Mouse (Mus musculus) adrenal gland, postnatal 36 days (tissue): Measurements from ENCODE around the gene Tmem206. TPM values are rescaled to one million over a fixed set of nuclear protein-coding genes. Genes with fewer than 3 reads are reported as not detected.
A peak's percentile ranks its signal among the peaks of the same experiment; 100 is the strongest.

Experiments
- DNase-seq, 2 experiments: peaks; one replicate each; pipeline ENCODE4 v3.0.0; 2021; ENCODE audit warnings: mixed read lengths in 1 of 2
- long read RNA-seq, 2 experiments: library from polyadenylated mRNA; stranded (forward); transcript quantifications; one replicate each; pipeline ENCODE4 v2.0.0; 2021; ENCODE audit warnings: borderline sequencing depth in 2 of 2
- total RNA-seq, 2 experiments: library from RNA; stranded (reverse); gene quantifications; 2 replicates each; pipeline ENCODE4 v1.2.3; 2021

The Tmem206 gene
- total RNA-seq: 1 to 10 TPM; 4.7 to 6.0 TPM
- long read RNA-seq, experiment 1, transcript Tmem206-201 (8 exons, 2,246 nt): major isoform, 15 of 16 reads
- long read RNA-seq, experiment 1, partial matches to known transcripts: 0 of 16 reads
- long read RNA-seq, experiment 1, other reads (novel, unspliced or antisense): 1 of 16 reads
- long read RNA-seq, experiment 2, transcript Tmem206-201 (8 exons, 2,246 nt): major isoform, 5 of 5 reads
- long read RNA-seq, experiment 2, partial matches to known transcripts: 0 of 5 reads
- long read RNA-seq, experiment 2, other reads (novel, unspliced or antisense): 0 of 5 reads

DNA sequence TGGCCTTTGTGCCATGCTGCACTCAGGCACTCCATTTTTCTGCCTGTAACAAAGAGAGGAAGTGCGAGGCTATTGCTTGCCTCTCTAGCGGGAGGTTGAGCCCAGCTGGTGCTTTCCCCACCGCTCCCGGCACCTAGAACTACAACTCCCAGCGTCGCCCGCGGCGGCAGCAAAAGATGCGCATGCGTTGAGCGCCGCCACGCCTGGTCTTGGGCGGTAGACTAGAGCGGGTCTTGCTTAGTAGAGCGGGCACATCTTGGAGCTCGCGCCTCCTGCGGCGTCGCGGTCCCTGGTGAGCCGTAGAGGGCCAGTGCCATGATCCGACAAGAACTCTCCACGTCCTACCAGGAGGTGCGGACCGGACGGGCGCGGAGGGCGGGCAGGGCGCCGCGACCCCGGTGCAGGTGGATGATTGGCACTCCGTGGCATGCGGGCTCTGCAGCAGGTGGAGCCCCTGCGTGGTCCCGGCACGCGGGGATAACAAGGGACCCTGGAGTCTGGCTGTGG lies at the start of gene Tmem206:
TSS of gene Tmem206 (plus strand) at position 187 of the 507 bp plus-strand sequence.
- DNase-seq: peak; percentile 95 to 97

DNA sequence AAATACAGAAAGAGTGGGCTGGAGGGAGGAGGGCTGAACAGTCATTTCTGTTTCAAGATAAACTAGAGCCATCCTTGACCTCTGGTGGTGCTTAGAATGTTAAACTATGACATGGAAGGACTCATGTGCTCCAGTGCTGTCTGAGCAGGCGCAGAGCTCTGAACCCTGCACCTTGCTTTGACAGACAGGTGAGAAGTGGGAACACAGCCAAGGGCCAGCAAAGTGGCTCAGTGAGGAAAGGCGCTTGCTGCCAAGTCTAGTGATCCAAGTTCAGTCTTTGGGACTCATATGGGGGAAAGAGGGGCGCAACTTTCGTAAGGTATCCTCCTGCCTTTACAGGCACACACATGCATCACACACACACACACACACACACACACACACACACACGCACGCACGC lies 49.5 kb upstream of the Tmem206 start:
- DNase-seq: no peak

DNA sequence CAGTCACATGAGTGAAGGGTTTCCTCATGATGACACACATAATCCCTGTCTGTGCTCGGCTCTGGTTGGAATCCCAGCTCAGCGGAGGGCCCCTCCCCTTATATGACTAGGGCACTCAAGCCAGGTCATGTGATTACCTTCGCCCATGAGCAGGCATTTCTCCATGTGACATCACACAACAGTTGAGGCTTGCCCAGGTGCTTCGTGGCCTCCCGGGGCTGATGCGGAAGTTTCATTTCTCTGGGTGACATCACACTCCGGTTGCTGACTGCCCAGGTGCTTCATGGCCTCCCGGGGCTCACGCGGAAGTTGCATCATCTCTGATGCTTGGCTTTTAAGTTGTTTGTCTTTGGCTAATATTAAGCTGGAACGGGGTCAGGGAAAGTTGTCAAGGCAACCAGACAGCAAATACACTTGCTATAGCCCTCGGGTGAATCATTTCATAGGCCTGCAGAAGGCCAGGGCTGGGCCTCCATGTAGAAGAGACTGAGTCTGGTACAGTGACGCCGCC lies 48.1 kb upstream of the Tmem206 start:
- peak; percentile 45 to 56 for DNase-seq

DNA sequence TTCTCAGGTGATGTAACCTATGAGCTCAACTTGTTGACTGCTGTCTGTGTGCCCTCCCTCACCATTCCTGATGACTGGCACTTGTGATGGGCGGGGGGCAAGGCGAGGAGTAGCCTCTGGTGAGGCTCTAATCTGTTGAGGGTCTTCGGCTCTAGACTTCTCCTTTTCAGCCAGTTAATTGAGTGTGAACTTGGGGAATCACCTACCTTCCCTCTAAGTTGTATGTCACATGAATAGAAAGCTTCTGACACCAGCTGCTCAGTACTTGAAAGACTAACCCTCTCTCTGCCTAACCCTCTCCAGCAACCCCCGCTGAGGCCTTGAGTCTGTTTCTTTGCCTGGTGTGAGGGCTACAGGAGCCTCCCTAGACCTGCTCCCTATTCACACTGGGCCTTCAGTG lies 47.4 kb upstream of the Tmem206 start:
- no peak for DNase-seq

DNA sequence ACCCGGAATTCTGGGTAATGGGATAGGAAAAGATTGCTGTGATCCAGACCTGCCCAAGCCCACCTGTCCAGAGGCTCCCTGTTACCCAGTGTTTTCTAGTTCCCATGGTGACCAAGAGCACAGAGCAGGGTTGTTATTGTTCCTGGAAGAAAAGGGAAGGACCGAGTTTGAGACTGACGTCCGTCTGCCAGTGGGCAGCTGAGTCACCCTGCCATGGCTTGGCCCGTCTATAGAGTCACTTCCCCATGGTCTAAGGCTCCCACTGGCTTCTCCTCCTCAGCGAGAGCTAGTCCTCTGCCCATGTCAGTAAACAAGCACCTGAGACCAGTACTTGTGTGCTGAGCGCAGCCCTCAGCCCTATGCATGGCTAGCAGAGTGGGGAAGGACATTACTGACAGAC lies 44.5 kb upstream of the Tmem206 start:
- no peak for DNase-seq

DNA sequence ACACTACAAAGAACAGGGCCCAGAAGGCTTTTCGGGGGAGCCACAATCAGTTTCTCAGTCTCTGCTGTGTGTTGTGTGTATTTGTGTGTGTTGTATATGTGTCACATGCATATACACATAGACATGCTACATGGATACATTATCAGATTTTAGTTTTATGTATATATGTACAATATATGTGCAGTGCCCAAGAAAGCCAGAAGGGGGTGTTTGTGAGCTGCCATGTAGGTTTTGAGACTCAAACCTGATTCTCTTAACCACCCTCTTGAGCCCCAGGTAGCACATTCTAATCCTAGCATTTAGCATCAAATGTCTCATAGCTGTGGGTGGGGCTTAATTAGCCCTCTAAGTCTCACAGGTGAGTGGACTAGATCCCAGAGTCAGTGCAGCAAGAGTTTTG lies 43.4 kb upstream of the Tmem206 start:
- no peak for DNase-seq

DNA sequence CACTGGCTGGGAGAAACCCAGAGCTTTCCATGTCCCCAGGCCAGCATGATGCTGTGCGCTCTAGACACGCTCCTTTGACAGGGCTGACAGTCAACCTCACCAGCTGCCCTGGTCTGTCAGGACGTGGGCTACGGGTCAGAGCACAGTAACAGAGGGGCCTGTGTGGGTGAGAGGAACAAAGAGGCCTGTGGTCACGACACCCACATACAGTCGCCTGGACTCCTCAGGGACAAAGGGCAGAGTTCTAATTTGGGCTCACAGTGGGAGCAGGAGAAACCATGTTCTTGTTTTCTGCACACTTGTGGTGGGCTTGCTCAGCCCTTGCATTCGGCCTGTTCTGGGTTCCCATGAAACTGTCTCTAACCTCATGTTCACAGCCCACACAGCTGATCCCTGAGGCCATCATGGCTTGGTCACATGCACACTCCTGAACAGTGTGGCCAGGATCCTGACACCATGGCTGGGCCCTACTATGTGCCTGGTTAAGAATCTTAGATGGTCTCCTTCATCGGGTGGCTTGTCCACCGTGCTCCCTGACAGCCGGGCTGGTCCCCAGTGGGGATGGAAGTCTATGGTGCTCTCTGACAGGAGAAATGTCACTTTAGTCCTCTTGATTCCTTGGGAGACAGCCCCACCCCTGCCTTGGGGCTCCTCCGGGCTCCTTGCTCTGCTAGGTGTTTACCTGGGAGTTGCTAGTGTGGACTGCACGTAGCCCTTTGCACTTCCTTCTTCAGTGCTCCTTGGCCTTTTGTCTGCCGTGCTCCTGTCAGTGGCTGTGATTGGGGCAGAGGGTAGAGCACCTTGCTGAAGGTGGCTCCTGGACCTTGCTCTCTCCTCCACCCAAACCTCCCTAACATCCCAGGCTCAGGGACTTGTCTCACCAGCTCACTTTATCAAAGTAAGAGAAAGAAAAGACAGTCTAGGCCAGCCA lies 42.3 kb upstream of the Tmem206 start:
- no peak for DNase-seq

DNA sequence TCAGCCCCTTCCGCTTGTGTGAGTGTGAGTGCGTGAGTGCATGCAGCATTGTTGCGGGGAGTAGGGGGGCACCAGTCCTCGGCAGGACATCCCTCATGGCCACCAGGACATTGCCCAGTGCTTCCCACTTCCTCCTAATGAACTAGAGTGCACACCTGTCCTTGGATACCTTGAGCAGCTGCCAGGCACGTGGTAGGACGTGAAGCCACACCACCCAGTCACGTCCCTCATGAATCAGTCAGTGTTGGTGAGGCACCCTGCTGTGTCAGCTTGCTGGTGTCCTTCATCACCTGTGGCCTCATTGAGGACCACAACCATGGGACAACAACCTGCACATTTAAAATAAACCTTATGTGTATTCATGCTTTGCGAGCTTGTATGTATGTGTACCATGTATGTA lies 41.2 kb upstream of the Tmem206 start:
- no peak for DNase-seq

DNA sequence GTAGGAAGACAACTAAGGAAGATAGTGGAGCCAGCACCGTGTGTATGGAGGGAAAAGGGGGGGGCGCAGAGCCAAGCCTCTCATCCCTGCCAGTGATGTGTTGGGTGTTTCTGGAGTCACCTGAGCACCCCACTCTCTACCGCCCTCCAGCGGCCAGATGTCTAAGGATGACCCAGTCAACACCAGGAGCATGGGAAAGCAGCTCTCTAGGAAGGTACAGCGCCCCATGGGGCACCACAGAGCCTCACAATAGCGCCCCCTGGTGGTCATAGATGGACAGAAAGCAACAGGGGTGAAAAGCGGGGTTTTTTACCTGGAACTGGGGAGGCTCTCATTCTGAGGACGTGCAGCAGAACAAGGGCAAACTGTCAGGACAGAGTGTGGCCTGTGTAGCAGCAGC lies 37.0 kb upstream of the Tmem206 start:
- DNase-seq: peak; percentile 76 to 77

DNA sequence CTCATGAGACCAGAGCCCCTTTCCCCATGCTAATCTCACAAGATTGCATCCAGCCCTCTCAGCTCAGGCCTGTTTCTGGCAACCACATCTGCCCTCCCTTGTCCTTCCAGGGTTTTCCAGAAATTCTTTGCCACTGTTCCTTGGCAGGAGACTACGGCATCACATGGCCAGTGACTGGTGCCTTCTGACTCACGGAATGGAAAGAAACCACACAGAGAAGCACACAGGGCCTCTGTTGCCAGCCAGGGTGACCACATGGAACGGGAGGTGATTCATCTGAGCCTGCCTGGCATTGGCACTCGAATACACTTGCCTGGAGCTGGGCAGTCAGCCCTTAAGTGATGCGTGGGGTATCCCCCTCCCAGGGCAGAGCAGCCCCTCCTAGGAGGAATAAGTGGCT lies 33.4 kb upstream of the Tmem206 start:
- peak; percentile 86 to 92 for DNase-seq

DNA sequence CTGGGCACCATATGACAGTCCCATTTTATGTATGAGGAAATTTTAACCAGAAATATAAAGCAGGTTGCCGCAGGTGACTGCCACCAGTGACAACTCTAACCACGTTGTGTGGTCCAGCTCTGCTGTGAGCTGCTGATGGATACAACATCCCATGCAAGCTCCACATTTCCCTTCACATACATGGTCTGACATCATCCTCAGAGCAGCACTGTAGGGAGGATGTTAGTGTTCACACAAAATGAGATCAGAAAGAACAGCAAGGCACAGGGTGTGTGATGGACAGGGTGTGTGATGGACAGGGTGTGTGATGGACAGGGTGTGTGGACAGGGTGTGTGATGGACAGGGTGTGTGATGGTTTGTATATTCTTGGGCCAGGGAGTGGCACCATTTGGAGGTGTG lies 32.7 kb upstream of the Tmem206 start:
- no peak for DNase-seq

DNA sequence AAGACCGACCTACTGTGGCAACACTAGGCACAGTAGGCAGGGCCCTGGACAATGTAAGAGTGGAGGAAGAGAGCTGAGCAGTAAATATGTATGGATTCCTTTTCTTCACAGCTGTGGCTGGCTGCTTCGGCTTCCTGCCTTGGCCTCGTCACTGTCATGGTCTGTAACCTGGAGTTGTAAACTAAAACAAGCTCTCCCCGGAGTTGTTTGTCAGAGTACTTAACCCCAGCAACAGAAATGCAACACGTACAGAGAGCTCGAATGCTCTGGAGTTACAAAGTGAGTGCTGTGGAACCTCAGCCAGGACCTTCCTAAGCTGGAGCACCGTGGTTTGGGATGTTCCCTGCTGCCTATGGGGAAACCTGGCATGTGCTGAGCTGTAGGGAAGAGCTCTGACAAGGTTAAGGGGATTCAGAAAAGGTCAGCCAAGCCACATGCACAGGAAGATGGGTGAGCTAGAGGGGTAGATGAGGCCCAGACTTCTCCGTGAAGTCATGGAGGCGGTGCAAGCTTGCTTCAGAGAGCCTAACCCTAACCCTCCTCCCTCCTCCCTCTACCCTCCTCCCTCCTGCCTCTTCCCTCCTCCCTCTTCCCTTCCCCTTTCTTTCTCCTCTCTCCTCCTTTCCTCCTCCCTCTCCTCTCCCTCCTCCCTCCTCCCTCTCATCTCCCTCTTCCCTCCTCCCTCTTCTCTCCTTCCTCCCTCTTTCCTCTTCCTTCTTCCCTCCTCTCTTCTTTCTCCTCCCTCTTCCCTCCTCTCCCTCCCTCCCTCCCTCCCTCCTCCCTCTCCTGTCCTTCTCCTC lies 31.5 kb upstream of the Tmem206 start:
- DNase-seq: no peak

DNA sequence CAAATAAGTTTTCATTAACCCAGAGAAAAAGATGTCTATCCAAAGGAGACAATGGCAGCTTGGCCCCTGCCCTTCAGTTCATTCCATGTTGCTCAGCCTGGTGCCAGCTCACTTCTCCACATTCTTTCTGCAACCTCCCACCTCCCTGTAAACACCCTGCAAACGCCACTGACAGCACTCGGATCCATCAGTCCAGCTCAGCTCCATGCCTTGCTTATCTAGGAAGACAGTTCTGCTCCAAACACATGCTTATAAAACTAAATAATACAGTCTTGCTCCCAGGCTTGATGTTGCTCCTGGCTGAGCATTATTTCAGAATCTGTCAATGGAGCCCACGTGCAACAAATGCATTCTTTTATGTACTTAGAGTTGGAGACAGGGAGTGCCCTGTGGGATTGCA lies 29.9 kb upstream of the Tmem206 start:
- no peak for DNase-seq

DNA sequence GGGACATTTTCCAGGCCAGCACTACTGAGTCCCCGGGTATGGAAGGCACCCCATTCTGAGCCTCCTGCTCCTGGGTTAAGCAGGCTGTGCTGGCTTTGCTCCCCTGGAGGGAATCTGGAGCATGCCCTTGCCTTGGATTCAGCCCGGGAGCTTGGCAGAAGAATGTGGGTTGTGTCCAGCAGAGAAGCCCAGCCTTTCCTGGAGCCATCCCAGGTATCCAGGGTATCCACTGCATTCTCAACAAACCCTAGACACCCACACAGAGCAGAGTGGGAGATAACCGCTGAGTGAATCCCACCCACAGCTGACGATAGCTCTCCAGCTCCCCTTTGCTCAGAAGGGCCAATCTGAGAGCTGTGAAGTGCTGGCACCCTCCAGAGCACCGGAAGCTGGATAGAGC lies 29.3 kb upstream of the Tmem206 start:
- DNase-seq: peak; percentile 72 to 76

DNA sequence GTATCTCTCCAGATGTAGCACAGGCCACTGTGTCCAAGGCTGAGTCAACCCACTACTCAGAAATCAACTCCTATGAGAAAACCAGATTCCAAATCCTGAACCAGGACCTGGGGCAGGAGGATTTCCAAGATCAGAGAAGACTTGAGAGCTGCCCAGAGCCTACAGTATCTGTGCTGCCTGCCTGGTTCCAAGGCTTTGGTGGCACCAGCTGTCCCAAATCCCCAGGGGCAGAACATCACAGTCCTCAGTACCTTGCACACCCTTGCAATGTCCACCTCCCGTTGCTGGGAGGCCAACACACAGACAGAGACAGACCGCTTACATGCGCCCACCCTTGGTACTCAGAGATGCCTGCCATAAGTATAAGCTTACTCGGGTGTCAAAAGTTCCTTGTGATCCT lies 27.4 kb upstream of the Tmem206 start:
- DNase-seq: no peak

DNA sequence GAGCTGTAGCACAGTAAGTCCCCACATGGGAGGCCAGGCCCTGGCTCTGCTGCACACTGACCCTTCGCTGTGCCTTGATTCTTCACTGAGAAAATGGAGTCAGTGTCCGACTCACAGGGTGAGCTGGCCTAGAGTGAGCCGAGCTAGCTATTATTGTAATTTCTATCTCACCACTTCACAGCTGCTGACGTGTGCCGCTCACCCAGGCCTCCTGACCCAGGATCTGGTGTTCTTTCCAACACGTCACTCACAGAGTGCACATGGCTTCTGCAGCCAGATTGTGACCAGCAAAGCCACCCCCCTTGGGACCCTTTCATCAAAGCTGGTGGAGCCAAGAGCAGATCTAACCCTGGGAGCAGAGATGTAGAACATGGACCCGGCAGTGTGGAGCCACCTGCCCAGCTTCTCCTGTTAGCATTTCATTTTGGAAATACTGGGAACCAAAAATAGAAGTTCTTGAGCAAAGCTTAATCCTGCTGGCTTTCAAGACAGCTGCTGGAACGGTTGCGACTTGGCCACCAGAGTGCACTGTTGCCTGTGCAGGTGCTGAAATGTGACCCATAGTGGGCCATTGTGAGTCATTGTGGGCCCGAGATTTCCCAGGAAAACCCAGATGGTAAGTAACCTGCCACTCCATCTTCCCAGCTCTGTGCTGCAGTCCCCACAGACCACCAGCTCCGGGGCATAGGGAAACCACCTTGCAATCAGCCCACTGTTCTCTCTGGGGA lies 26.3 kb upstream of the Tmem206 start:
- DNase-seq: peak; percentile 63 to 75

DNA sequence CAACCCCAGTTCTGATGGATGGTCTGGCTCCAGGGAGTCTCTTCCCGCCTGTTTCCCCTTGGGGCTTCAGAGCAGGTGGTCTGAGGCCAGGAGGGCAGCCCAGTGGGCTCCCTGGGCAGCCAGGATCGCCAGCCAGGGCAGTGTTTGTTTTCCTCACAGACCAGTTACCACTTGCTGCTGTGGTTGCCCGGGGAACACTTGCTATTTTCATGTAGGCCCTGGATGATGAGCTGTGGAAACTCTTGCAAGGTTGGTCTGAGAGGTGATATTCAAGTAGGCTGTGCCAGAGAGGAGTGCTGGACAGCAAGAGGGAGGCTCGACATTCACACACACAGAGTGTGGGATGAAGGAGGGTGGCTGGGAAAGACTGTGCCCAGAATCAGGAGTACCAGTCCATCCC lies 23.8 kb upstream of the Tmem206 start:
- DNase-seq: no peak

DNA sequence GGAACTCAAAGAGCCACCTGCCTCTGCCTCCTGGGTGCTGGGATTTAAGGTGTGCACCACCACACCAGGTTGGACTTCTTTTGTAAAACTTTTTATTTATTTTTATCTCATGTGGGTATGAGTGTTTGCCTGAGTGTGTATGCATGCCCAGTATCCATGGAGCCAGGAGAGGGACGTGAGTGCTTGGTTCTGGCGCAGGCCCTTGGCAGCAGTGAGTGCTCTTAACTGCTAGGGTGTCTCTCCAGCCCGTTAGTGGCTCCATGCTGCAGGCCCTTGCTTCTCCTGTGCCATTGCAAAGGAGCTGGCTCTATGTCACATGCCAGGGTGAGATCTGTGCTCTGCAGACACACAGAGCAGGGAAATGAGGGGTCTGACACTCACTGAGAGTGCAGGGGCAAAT lies 22.0 kb upstream of the Tmem206 start:
- DNase-seq: no peak

DNA sequence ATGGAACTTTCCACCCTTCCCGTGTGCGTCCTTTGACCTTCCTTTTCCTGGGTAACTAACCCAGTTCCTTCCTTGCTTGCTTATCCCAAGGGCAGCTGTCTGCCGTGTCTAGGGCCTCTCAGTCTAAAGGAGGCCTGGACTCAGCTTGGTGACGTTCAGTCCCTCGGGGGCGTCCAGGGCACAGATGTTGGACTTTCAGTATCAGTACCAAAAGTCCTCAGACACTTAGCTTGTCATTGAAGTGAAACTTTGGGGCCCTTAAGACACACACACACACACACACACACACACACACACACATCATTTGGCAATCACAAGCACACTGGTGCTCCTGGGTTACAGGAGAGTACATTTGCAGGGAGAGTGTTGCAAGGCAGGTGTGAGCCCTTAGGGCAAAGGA lies 21.5 kb upstream of the Tmem206 start:
- DNase-seq: no peak

DNA sequence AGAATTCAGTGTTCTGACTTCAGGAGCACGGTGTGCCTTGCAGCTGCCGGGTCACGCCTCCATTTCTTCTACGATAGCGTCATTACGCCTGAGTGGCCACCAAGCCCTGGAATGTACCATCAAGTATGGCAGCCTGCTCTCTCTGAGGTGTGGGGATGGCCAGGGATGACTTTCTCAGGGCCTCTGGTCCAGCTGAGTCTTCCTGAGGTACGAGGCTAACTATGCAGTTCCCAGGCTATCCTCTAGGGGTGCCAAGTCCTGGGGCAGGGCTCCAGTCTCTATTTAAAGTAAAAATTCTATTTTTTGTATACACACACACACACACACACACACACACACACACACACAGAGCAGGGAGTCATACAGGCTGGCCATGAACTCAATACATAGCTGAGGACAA lies 20.1 kb upstream of the Tmem206 start:
- DNase-seq: no peak

DNA sequence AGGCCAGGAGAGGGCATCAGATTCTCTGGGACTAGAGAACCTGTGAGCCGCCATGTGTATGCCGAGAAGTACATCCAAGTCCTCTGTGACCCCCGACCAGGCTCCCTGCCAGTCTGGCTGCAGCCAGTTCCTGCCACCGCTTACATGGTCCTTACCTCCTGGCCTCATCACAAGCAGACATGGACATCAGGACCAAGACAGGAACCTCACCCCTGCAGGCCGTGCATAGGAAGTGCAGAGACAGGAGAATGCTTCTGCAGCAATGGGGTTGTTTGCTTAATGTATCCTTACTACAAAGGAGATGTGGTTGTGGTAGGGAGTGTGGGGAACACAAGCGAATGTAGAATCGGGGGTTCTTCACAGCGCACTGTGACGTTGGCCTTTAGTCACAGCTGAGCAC lies 19.4 kb upstream of the Tmem206 start:
- DNase-seq: no peak
